Mouse (Mus musculus) T-helper 1 cell (primary cell): ENCODE results near the gene Celf5.

ENCODE experiments used
- in situ Hi-C: fragments of 300-600 bp; cut with MboI, MseI; formaldehyde crosslinking; loops from one replicate; pipeline ENCODE4 v1.15.1; 2025; ENCODE audit warnings: high pct_unique_total_duplicates

The Celf5 gene

DNA sequence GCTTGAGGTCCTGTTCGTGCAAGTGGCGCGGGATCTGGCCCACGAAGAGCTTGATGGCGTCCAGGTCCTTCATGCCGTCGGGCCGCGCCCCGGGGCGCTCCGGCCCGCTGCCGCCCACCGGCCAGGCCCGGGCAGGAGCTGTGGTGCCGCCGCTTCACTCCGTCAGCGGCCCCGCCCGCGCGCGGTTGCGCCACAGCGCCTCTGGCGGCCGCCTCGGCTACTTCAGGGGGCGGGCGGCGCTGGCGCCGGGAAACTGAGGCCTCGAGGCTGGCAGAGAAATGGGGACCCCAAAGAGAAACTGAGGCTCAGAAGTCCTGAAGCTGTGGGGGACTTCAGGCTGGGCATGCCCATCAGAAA lies at the start of gene Celf5:
Gene Celf5 (minus strand): TSS at position 177 of the 357 bp plus-strand sequence.
- in situ Hi-C loops = no loop called here

- in situ Hi-C loops = no loop called here
Measured at GRCm38 (mm10) chr10:81526779-81527178, 44.3 kb upstream of the Celf5 start.

GRCm38 (mm10) chr10:81525017-81525694 lies 42.6 kb upstream of the Celf5 start:
- in situ Hi-C loops = no loop called here

DNA sequence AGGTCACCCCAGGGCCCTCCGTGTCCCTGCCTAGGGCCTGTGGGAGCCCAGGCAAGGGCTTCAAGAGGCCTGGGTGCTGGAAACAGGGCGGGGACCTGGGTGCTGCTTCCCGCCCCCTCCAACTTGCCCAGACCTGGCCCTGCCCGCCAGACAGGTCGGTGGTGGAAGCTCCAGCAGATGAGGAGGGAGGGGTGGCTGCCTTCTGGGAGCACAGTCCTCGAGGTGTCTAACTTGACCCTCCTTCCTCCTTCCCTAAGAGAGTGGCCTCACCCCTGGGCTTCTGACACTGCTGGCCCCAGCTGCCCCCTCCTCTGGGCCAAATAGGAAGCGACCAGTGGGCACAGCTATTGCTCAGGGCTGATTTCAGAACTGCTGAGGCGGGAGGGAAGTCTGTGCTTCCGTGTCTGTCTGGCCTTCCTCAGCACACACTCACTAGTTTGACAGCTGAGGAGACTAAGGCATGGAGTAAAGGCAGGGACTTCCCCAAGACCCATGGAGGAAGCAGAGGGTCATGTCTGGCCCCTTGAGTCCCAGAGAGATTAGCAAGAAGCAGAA lies 41.6 kb upstream of the Celf5 start, which contains the start of gene Gna15:
Gene Gna15 (minus strand): TSS at position 175 of the 555 bp plus-strand sequence.
- in situ Hi-C loops = no loop called here

DNA sequence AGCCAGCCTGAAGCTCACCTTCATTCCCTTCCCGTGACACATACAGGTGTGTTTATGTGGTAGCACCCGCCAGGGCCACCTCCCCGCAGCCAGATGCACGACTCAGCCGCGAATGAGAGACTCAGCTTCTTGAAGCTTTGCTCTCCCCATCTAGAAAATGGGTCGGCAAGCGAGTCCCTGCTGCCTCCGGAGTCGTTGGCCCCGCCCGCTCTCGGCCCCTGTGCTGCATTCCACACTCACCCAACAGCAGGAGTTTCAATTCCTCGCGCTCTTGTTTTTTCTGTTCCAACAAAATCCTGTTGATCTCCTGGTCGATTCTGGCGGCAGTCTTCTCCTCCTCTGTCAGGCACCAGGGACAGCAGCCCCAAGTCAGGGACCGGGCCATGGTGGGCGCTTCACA lies 41.1 kb upstream of the Celf5 start:
- in situ Hi-C loops = no loop called here

DNA sequence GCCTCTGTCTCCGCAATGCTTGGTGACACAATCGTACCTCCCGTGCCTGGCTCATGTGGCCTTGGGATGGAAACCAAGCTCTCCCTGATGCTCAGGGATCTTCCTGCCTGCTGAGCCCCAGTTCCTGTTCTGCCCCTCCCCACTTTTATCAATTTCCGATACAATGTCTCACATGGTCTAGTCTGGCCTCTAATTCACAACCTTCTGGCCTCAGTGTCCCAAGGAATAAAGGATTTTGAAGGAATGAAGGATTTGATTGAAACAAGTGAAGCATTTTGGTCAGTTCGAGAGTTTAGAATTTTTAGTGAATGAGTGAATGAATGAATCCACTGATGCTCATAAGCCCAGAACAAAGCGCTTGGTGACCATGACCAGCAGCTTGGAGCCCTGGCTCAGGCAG lies 40.6 kb upstream of the Celf5 start:
- in situ Hi-C loops = no loop called here

DNA sequence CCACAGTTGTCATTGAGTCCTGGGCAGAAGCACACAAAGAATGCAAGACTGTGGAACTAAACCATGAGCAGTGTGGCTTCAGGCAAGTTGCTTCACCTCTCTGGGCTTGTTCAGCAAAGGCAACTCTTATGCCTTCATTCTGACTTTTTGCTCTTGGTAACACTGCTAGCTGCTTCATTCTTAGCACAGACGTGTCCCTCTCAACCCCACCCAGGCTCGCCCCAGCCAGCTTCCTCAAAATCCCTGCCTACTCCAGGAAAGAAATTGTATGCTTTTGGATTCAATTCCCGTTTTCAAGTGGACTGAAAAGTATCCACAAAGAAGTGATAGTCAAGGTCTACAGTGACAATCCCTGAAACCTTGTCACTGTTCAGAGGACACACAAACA lies 37.5 kb upstream of the Celf5 start:
- in situ Hi-C loops = no loop called here

DNA sequence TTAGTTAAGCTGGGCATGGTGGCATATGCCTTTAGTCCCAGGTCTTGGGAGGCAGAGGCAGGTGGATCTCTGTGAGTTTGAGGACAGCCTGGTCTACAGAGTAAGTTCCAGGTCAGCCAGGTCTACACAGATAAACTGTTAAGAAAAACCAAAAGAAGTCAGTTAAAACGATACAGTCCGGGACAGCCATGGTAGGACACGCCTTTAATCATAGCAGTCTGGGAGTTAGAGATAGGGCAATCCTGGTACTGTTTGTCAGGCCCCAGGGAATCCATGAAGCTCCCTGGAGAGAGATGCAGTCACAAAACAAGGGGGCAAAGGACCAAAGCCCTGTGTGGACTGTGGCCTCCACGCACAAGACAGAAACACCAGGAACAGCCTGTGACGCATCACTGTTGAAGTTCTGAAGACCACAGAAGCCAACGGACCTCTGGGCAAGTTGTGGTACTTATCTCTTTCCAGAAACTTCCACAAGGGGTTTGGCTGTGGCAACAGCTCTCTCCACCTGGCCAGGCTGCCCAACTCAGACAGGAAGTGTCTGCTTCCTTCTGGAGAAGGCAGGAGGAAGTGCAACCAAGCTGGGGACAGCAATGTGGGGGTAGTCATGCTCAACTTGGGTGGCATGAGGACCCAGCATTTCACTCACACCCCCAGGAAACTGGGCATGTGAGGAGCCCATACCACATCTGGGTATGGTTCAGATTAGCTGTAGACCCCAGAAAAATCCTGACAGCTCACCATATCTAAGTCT lies 36.9 kb upstream of the Celf5 start:
- in situ Hi-C loops = no loop called here

GRCm38 (mm10) chr10:81518546-81518945 lies 36.0 kb upstream of the Celf5 start:
- in situ Hi-C loops = no loop called here

GRCm38 (mm10) chr10:81517227-81517626 lies 34.7 kb upstream of the Celf5 start:
- in situ Hi-C loops = no loop called here

DNA sequence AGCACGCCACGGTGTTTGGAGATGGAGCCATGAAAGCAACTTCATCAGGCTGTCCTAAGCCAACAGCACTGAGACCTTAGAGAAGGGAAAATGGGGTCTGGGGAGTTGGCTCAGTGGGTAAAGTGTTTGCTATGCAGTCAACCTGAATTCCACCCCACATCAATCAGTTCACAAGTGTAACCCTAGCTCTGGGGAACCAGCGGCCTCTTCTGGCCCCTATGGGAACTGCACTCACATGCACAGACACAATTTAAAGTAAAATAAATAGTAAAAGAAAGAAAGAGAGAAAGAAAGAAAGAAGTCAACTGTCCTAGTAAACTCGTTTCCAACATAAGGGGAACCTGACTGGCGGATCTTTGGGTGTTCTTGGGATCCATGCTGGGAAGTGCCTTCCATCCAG lies 31.3 kb upstream of the Celf5 start:
- in situ Hi-C loops = no loop called here

DNA sequence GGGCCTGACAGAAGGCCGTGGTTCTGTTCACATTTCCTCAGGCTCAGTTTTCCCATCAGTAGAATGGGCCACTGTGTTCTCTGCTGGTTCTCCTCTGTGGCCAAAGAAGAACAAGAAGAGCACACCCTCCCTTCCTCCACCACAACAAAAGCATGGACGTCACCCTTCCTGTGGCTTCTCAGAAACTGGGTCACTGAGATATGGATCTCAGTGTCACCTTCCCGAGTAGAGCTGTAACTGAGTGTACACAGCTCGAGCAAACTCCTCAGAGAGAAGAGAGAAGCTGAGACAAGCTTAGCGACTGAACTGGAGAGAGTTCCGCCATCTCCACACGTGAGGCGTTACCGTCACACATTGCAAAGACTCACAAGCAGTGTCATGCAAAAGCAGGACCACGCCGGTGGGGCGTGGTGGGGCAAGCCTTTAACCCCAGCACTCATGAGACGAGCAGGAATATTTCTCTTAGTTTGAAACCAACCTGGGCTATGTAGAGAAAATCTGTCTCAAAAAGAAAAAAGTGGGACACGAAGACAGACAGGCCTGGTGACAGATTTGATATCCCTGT lies 27.8 kb upstream of the Celf5 start:
- in situ Hi-C loops = no loop called here

DNA sequence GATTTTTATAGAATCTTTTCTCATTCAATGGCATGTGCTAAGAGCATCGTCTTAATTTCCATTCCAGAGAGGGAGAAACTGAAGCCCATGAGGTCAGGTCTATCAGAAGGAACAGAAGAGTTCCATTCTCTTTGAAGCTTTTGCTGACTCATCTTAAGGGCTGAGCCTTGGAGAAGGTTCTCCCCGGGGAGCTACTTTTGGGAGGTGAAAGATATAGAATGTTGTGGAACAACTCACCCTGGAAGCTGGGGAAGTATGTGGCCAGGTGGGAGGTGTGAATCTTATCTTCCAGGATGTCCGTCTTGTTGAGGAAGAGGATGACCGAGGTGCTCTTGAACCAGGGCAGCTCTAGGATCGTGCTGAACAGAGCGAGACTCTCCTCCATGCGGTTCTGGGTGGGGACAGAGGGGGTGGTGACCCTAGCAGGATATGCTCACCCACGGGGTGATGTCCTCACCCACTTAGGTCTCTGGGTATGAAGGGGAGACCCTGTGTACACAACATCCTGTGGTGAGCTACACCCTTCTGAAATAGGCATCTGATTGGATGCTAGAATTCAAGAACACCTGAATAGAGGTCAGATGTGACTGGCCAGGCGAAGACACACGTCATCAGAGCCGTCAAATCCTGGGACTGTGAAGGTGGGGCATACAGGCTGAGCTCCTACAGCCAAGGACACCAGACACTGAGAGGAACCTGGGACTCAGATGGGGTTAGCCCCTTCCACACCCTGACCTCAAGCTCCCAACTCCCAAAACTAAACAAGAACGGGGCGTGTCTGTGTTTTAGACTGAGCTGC lies 25.4 kb upstream of the Celf5 start:
- in situ Hi-C loops = no loop called here

- in situ Hi-C loops = no loop called here
Measured at GRCm38 (mm10) chr10:81507095-81507494, 24.6 kb upstream of the Celf5 start.

DNA sequence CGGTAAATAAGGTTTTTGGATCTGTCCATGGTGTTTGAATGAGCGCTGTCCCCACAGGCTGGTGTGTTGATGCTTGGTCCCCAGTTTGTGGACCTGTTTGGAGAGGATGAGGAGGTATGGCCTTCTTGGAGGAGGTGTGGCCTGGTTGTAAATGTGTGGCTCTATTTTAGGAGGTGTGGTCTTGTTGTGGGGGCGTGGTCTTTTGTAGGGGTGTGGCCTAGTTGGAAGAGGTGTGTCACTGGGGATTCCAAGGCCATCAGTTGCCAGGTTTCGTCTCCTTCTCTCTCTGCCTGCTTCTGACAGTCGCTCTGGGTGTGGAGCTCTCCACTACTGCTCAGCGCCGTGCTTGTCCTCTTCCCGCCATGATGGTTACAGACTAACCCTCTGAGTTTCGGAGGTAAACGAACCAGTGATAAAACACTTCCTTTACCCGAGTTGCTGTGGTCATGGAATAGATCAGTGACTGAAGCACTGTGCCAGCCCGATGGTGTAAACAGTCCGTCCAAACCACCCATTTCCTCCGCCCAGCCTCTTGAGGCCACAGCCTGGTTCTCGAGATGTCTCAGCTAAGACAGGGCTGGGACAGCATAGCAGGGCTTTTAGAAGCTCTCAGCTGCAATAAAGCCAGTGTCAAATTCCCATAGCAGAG lies 22.6 kb upstream of the Celf5 start:
- in situ Hi-C loops = no loop called here

- in situ Hi-C loops = no loop called here
Measured at GRCm38 (mm10) chr10:81502658-81503057, 20.1 kb upstream of the Celf5 start.

- in situ Hi-C loops = no loop called here
Measured at GRCm38 (mm10) chr10:81501863-81502262, 19.4 kb upstream of the Celf5 start.

GRCm38 (mm10) chr10:81500032-81500431 lies 17.5 kb upstream of the Celf5 start, which contains the start of gene S1pr4:
Gene S1pr4, minus strand, starts transcription at chr10:81500132.
- in situ Hi-C loops = no loop called here

DNA sequence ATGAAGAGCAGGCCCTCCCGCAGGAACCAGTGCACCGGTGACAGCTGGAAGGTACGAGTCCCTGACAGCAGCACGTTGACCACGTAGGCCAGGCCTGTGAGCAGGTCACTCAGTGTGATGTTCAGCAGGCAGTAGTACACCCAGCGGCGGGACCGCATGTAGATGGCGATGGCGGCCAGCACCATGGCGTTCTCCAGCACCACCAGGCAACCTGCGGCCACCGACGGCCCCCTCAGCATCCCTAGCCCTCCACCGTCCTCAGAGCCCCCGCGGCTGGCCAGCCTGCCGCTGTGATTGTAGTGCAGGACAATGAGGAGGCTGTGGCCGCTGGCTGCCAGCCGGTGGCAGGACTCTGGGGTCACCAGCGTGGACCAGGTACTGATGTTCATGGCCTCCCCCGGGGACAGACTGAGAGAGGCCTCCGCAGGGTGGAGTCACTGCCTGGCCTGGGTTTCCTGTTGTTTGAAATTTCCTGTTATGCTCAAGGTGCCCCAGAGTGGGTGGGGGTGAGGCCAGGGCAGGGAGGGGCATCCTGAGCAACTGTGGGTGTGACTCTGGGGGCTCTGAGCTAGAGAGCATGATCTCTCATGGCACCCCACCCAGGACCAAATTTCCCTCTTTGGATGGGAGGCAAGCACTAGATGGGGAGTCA lies 16.9 kb upstream of the Celf5 start:
- in situ Hi-C loops = no loop called here

GRCm38 (mm10) chr10:81498316-81499249 lies 16.1 kb upstream of the Celf5 start:
- in situ Hi-C loops = no loop called here
